Mouse (Mus musculus) G1E (cell line): Measurements from ENCODE around the gene Wnt1.

Source experiments
- CTCF ChIP-seq: IDR thresholded peaks from 2 replicates; pipeline ENCODE4 v1.5.1; 2012; ENCODE audit warnings: low read depth, low read length, inconsistent platforms, mixed read lengths
- GATA1 ChIP-seq: IDR thresholded peaks from 2 replicates; pipeline ENCODE4 v1.6.1; 2012; ENCODE audit warnings: borderline replicate concordance, low read length, inconsistent platforms, mixed read lengths
- GATA2 ChIP-seq: IDR thresholded peaks from 2 replicates; pipeline ENCODE4 v1.6.1; 2012; ENCODE audit warnings: low read depth, low read length, inconsistent platforms, borderline replicate concordance
- POLR2AphosphoS5 ChIP-seq: IDR thresholded peaks from 2 replicates; pipeline ENCODE4 v1.6.1; 2012; ENCODE audit warnings: low read depth, low read length, inconsistent platforms; ENCODE audit not compliant: insufficient replicate concordance

DNA sequence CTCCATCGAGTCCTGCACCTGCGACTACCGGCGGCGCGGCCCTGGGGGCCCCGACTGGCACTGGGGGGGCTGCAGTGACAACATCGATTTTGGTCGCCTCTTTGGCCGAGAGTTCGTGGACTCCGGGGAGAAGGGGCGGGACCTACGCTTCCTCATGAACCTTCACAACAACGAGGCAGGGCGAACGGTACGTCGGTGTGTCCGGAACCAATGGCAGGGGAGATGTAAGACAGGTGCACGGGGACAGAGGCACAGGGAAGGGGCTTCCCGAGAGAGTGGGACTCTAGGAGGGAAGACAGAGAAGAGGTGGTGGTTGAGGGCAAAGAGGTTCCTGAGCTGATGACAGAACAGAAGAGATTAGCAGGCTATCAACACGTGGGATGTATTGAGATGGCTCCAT, 2.1 kb downstream of the Wnt1 start:
- TF ChIP-seq CTCF = no peak
- no peak for TF ChIP-seq GATA1
- no peak for TF ChIP-seq POLR2AphosphoS5
- no peak for TF ChIP-seq GATA2
